Mouse (Mus musculus) testis, adult 2 months (tissue): ENCODE results near the gene Dscam.

ENCODE experiments used
- CTCF ChIP-seq: fragments of 200-500 bp; IDR thresholded peaks from 2 replicates; pipeline ENCODE4 v1.5.1; 2012; ENCODE audit warnings: low read depth, mild to moderate bottlenecking, inconsistent platforms, low read length, moderate library complexity; ENCODE audit not compliant: control insufficient read depth, insufficient read depth, insufficient replicate concordance
- POLR2A ChIP-seq: fragments of 200-500 bp; IDR thresholded peaks from 2 replicates; pipeline ENCODE4 v1.6.1; 2012; ENCODE audit warnings: low read depth, mild to moderate bottlenecking, inconsistent platforms, low read length, moderate library complexity; ENCODE audit not compliant: control insufficient read depth

DNA sequence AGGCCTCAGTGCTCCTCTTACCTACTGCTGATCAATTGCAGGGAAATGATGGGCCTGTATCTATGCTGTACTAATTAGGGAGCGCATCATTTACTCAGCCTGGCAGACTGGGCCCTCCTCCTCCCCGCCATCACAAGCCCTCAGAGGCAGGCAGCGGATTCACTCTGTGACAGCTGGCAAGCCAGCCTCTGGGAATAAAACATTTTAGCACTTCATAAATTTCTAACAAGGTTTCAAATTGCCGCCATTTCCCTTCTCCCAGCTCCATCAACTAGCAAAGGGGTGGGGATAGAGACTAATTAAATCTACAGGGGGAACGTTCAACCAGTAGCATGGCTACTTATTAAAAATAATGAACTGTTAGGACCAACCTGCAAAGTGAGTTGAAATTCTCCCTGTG lies 72.0 kb downstream of the Dscam start:
- TF ChIP-seq CTCF (no peak), POLR2A (no peak)
